Mouse (Mus musculus) 3T3-L1 (cell line): ENCODE measurements at regions not wholly inside any gene's neighbourhood (a gene's known extent, or its start where the extent isn't known, plus 50 kb on each side); places are given as distances from the start of the nearest gene placed in this dataset.
A peak's percentile ranks its signal among the peaks of the same experiment; 100 is the strongest.

Source experiments
- DNase-seq: peaks from one replicate; pipeline ENCODE4 v3.0.0-alpha.2; 2015; ENCODE audit warnings: low read depth, low spot score

GRCm38 (mm10) chr1:183702888-183703287 lies 284.9 kb downstream of the Hhipl2 start:
- DNase-seq: no peak

DNA sequence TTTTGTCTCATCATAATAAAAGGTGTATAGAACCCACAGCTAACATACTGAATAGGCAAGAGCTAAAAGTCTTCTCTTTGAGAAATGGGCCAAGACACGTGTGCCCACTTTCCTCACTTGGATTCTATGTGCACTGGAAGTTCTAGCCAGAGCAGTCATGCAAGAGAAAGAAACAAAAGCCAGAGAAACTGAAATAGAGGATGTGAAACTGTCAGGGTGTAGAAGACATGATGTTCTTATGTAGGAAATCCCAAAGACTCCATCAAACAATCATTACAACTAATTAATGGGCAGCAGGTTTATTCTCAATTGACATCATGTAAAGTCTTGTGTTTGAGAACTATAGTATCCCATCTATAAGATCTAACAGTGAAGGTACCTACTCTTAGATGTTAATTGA lies 294.9 kb downstream of the Hhipl2 start:
- no peak for DNase-seq

GRCm38 (mm10) chr1:183717060-183717459 lies 296.0 kb upstream of the Dusp10 start:
- DNase-seq: no peak

DNA sequence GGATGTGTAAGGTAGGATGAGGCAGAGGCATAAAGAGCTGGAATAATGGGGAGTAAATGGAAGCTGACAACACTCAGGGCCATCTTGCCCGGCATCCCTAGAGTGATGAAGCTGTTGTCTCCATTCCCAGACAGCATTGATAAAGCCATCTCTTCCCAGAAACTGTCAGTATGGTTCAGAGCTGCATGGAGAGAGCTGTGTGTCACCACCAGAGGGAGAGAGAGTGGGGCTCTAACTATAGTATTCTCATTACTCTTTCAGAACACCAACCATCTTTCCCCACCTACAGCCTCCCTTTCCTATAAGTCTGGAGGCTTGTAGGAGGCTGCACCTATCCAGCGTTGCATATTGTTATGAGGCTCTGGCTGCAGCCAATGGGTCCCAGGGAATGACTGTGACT lies 264.0 kb upstream of the Dusp10 start:
- DNase-seq: peak; percentile 37

DNA sequence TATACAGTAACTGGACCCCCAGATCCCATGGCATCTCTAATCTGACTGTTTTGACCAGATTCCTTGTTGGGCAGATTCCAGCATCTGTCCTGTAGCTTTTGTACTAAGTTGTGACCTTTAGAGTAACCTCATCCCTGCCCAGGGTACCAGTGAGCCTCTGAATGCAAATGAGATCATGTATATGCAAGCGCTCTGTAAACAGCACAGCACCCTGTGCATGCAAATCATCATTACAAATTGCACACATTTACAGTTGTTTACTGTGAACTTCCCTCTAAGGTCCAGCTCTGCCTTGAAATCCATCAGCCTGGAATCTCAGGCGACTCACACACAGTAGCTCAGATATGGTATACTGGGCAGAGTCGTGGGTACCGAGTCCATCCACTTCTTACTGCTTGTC lies 258.6 kb upstream of the Dusp10 start:
- DNase-seq: peak; percentile 9

- no peak for DNase-seq
These were observed 256.4 kb upstream of the Dusp10 start for GRCm38 (mm10) chr1:183756716-183757115.

DNA sequence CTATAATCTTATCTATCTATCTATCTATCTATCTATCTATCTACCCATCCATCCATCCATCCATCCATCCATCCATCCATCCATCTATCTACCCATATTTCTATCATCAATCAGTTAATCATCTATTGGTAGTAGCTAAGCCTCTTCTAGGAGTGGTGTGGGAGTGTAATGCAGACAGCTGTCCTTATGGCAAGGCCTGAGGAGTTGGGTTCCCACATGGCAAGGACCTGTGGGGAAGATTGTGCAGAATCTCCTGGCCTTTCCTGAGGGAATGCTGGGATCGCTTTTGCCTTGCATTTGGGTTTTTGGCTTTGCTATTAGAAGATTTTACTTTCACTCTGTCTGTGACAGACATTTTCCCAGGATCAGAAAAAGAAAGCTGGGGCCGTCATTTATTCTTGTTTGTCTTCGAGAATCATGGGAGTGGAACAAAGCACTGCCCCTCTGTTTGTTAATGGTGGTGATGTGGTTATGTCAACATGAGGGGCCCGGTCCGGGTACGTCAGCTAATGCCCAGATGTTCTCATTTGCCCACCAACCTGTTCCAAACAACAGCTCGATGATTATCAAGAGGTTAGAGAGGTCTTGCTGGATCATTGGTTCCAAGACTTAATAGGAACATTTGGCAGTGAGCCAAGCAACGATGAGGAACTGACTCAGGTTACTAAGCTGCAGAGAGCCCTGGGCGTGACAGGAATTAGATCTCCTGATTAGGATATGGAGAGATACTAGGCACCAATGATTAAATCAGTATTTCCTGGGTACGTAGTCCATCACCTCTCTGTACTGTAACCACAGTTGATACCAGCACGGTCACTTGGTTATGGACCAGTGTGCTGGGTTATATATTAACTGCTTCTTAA lies 249.0 kb upstream of the Dusp10 start:
- no peak for DNase-seq

GRCm38 (mm10) chr1:183772844-183773243 lies 240.3 kb upstream of the Dusp10 start:
- no peak for DNase-seq

GRCm38 (mm10) chr1:183780180-183780579 lies 232.9 kb upstream of the Dusp10 start:
- no peak for DNase-seq

GRCm38 (mm10) chr1:183780779-183781178 lies 232.3 kb upstream of the Dusp10 start:
- no peak for DNase-seq

DNA sequence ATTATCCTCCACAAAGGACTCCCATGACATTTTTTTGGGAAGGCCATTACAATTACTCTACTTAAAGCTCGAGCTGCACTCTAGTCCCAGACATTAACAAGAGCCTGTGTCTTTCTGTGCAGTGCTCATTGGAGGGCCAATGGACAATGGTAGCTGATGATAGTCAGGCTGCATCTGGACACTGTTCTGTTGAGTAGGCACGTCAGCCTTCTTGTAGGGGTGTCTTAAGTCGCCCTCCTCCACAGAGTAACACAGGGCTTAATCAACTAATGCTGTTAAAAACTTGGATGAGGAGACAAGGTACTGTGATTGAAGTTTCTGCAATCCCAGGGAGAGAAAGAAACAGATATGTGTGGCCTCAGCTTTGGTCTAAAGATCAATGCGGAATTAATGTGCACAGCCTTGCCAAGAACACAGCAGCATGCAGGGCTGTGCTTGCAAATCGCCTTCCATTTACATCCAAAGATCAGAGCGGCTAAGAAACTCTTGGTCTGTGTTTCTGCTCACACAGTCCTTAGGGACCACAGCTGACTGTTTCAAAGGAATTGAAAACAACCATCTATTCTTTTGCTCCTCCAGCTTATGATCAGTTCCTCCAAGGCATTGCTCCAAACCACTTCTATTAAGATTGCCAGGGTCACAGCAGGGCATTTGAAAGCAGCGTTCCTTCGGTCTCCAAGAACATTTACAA lies 229.5 kb upstream of the Dusp10 start:
- peak; percentile 11 for DNase-seq

DNA sequence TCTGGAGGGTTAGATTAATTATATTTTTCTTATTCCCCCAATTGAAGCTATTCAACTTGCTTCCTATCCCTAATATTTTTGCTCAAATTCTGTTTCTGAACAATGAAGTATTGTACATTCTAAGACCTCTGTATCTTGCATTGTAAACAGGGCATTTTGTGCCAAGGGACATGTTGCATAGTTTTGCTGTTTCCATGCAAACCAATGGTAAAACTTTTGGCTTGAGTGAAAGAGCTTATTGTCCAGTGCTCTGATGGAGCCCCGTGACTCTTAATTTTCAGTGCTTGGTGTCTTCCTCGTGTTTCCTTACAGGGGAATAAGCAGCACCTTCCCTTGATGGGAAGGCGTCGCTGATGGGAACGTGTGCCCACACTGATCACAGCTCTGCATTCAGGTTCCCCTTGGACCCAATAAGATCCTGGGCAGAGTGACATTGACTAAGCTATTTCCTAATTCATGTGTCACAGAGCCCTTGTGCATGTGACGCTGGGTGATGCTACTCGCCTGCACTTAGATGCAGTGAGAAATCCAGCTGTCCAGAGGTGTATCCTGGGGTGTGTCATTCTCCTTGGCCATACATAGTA lies 220.8 kb upstream of the Dusp10 start:
- DNase-seq: no peak

GRCm38 (mm10) chr1:183793324-183793723 lies 219.8 kb upstream of the Dusp10 start:
- DNase-seq: no peak

- DNase-seq: no peak
These were observed 219.1 kb upstream of the Dusp10 start for GRCm38 (mm10) chr1:183793913-183794445.

- no peak for DNase-seq
These were observed 210.8 kb upstream of the Dusp10 start for GRCm38 (mm10) chr1:183802351-183802750.

- no peak for DNase-seq
These were observed 209.7 kb upstream of the Dusp10 start for GRCm38 (mm10) chr1:183803357-183803756.

- DNase-seq: no peak
These were observed 209.3 kb upstream of the Dusp10 start for GRCm38 (mm10) chr1:183803826-183804225.

- no peak for DNase-seq
These were observed 208.8 kb upstream of the Dusp10 start for GRCm38 (mm10) chr1:183804295-183804694.

DNA sequence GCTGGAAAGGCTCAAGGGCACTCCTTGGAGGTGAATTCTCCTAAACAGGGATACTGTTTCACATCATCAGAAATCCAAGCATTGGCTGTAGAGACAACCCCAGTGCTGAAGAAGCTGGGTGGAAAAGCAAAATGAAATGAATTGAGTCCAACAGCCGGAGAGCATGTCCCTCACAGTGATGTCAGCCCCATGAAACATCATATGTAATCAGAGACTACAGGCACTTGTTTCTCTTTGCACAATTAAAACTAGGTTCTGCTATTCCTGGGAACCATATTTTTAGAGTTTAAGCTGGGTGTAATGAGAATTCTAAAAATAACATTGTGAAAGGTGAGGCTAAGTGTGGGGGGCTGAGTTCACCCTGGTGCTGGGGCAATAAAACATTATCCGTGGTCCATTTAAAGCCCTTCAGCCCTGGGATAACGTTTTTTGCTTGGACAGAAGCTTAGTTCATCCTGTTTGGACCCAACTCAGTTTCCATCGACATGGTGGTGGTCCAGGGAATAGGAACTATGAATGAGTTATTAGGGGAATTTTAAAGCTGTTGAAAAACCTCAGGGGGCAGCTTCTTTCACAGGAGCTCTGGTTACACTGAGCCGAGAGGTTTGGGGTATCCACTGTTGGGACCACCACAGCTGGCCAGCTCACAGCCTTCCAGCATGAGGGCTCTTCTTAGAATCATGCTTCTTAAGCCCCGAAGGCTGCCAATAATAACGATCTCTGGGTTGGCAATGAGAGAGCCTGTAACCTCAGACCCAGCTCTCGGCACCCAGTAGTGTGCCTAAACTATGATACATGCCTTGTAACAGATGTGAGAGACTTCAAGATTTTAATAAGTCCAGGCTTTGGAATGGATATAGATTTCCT lies 206.0 kb upstream of the Dusp10 start:
- no peak for DNase-seq

- no peak for DNase-seq
These were observed 204.9 kb upstream of the Dusp10 start for GRCm38 (mm10) chr1:183808168-183808567.

GRCm38 (mm10) chr1:183820555-183820954 lies 192.5 kb upstream of the Dusp10 start:
- no peak for DNase-seq
